Mouse (Mus musculus) megakaryocyte, adult 5-6 weeks (primary cell): ENCODE data around the gene Teddm1a. TPM values are rescaled to one million over a fixed set of nuclear protein-coding genes. Genes with fewer than 3 reads are reported as not detected.
"Not testable (repeated sequence)": the region's sequence is repeated elsewhere in the genome, so short reads cannot be mapped to it uniquely, and the experiment has no call there.

Experiments
- ATAC-seq: 2 replicates; pipeline ENCODE4 v1.8.0; 2016; ENCODE audit warnings: mild to moderate bottlenecking, inconsistent platforms; ENCODE audit not compliant: poor library complexity, severe bottlenecking
- total RNA-seq, 2 experiments: library from RNA; stranded (forward) in 1 of 2; stranded (reverse) in 1 of 2; fragments of 153-499, 151-499 nt in 1 of 2; fragments of 221-1000, 200-1000 nt in 1 of 2; gene quantifications; 2 replicates each; pipeline versions ENCODE4 v1.2.3 to v1.2.4; 2015 to 2017

Gene Teddm1a
- total RNA-seq (2015) (not detected in 2 replicates), total RNA-seq (2017) (not detected in 2 replicates)

DNA sequence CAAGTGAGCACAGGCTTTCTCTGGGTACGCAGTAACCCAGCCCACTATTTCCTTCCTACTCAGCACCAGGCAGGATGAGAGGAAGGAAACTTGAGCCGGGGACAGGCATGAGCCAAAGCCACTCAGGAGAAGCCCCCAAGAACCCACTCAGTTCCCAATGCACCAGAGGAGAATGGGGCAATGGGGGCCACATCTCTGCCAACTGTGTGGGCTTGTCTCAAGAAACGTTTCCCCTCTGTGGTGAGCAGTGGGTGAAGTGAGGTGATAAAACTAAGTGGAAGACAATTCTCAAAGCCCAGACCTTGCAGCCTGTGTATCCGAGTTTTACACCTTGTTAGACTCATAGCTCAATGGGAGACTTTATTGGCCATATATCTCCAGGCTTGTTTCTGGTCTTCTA lies at the start of gene Teddm1a:
Gene Teddm1a, plus strand, starts transcription at position 301 of the 400 bp plus-strand sequence.
- no peak for ATAC-seq

DNA sequence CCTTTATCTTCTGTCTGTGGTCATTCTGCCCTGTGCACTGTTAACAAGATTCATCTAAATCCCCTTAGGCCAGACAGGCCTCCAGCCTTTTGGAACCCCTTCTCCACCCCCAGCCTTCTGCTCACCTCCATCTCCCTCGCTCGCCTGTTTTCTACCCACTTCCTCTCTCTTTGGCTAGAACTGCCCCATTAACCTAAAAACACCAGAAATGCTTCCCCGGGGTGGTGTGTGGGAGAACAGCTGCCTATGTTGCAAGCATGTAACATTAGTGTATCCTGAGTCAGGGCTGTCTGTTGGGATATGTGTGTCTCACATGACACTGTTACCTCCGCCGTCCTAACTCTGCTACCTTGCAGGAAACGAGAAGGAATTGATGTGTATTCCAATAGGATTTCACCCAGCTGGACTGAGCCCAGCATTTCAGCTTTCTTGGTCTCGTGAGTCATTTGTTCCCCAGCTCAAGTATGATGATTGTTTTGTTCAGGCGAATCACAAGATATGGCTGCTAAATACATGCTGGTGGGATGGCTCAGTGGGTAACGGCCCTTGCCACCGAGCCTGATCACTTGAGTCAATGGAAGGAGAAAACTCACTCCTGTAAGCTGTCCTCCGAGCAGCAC lies 49.3 kb upstream of the Teddm1a start:
- 0 out of 2 replicates have a peak, but pooled peaks have one; percentile 33 for ATAC-seq

DNA sequence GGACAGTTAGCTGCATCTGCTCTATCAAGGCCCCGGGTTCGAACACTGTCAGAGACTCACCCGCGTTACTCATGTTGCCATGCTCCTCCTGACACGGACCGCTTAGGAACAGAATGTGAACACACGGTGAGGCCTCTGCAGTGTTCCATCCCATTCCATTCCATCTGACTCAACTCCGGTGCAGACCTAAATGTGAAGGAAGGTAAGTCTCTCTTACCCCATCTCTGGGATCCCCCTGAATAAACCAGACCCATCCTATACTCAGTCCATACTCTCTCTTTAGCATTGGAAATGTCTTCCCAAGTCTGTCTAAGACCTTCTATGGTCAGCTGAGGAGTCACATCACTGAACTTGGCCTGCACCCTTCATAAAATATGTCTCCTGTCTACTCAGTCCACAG lies 47.5 kb upstream of the Teddm1a start, which contains the start of gene Rgsl1:
Gene Rgsl1, minus strand, starts transcription at position 101 of the 400 bp plus-strand sequence.
- no peak for ATAC-seq

DNA sequence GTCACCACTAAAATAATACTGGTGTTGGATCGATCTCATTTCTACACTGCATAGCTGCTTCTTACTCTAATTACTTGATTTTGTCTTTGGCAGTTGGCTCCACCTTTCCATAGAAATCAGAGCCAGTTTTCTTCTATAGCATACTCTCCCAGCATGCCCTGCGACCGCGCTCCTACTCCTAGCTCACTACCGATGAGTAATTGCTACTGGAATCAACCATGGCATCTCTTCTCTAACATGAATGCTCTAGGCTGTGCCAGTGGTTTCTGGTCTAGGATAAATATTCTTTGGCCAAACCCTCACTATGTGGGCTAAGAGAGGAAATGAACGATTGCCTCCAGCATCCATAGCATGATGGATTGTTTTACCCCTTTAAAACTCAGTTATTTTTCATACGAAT lies 45.1 kb upstream of the Teddm1a start:
- ATAC-seq, result no peak

DNA sequence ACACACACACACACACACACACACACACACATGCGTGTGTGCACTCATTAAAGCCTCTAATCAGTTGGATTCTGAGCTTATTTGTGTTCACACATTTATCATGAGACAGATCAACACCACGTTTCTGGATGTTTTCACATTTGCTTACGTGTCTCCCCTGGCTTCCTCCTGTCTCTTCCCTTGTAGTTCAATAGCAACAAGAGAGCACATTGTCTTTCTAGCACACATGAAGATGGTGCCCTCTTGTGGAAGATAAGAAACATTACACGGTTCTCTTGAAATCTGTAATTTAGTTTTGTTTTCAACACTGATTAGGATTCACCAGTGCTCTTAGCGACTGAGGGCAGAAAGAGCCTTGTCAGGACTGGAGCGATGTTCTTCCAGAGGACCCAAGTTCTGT lies 44.7 kb upstream of the Teddm1a start:
- ATAC-seq, result peak; percentile 86

DNA sequence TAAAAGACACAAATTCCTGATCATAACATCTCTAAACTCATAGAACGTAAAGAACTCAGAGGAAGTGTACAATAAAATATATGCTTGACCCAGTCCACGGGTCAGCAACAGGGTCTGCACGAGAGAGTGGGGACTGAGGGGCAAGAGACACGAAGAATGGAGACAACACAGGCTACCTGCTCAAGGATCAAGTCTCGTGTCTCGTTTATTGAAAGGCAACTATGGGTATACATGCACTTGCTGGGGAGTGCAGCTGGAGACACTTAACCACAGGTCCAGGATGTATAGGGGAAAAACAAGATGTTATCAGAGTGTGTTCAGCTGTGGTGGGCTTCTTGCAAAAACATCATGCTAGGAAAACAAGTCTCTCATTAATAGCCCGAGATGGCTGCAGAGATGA lies 38.8 kb upstream of the Teddm1a start:
- not testable (repeated sequence) for ATAC-seq

DNA sequence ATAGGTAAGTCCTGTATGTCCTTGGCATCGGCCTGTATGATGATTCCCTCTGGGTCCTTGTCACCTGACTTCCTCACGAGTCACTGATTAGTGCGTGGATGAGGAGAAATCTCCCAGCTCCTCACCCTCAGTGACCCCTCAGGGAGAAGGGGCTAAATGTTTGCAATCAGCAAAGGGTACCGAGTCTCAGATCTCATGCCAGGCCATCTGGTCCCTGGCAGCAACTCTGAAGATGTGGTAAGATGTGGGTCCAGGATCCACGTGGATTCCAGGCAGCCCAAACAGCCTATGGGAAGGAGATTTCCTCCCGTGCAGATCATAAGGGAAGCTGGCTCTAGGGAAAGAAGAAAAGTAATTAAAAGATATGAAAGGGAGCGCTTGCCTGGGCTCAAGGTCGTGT lies 35.6 kb upstream of the Teddm1a start:
- ATAC-seq, result no peak

DNA sequence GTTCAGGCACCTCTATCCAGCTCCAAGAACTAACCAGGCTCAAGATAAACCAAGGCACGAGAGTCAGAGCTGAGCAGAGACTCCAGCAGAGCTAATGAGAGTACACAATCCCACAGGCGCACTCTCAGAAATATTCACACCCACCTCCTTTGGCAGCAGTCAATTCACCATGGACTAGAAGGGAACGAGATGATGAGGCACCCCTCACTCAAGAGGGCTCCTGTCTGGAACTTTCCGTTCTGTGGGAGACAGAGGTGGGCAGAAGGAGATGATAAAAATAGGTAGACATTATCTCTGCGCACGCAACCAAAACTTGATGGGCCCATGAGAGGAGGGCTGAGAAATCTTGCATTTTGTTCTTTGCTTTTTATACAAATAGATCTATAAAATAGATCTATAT lies 17.5 kb upstream of the Teddm1a start, which contains the start of gene Teddm1b:
Gene Teddm1b, plus strand, starts transcription at position 301 of the 400 bp plus-strand sequence.
- no peak for ATAC-seq

DNA sequence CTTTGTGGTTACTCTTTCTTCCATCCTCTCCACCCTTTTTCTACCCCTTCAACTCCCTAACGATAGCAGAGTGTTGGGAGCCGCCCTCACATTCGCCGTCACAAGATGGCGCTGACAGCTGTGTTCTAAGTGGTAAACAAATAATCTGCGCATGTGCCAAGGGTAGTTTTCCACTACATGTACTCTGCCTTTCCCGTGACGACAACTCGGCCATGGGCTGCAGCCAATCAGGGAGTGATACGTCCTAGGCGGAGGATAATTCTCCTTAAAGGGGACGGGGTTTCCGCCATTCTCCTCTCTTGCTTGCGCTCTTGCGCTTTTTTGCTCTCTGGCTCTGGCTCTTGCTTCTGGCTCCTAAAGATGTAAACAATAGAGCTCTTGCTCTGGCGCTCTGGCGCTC lies 11.2 kb upstream of the Teddm1a start:
- ATAC-seq, result not testable (repeated sequence)

DNA sequence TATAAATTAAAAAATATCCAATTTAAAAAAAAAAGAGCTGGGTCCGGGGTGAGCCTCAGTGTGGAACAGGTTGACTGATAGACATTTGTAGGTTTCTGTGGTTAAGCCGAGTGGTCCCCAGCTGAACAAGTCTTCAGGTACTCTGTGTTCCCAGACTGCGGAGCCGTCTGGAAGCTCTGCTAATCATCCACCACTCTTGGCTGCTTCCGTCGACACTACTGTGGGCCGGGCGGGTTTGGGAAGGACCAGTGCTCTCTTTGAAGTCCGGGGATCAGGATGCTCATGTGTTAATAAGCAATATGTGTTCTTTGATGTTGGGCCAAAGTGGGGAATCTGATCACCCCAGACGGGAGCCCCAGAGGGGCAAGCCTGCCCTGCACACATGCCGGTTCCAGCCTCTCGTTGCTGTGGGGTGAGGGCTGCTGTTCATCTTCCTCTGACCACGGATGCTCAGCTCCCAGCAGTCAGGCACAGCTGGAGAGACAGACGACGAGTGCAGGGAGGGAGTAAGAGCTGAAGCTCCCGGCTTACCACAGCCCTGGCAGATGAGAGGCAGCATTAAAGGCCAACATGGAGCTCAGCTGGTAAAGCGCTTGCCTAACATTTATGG lies 5.4 kb upstream of the Teddm1a start:
- no peak for ATAC-seq

DNA sequence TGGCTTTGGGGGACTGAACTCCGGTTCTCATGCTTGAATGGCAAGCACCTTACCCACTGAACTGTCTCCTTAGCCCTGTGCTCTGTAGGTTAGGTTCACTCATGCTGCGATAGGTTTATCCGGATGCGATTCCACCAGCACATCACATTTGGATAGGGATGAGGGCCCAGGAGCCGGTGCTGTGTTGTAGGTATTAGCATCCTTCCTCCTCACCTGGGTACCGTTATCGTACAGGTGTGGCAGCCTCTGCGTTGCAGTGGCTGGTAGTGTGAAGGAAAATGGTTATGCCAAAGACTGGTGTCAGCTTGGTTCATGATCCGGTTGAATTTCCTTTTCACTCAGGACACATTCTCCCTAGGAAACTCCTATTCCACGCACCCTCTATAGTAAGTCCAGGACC lies 1.4 kb upstream of the Teddm1a start:
- ATAC-seq, result no peak

DNA sequence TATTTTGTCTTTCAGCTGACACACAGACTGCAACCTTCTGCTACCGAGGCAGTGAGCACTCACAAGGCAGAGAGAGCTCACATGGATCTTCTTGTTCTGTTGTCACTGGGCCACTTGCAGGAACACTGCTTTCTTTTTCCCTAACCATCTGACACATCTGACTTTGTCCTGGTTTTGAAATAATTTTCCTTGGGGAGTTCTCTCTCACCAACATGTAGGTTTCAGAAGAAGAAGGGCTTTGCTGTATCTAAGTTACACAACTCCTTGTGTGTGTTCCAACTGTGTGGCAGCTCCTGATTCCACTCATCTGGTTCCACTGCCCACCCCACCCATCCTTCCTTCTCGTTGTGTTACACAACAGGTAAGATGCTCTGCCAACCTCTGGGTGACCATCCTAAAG lies 2.2 kb downstream of the Teddm1a start:
- no peak for ATAC-seq

DNA sequence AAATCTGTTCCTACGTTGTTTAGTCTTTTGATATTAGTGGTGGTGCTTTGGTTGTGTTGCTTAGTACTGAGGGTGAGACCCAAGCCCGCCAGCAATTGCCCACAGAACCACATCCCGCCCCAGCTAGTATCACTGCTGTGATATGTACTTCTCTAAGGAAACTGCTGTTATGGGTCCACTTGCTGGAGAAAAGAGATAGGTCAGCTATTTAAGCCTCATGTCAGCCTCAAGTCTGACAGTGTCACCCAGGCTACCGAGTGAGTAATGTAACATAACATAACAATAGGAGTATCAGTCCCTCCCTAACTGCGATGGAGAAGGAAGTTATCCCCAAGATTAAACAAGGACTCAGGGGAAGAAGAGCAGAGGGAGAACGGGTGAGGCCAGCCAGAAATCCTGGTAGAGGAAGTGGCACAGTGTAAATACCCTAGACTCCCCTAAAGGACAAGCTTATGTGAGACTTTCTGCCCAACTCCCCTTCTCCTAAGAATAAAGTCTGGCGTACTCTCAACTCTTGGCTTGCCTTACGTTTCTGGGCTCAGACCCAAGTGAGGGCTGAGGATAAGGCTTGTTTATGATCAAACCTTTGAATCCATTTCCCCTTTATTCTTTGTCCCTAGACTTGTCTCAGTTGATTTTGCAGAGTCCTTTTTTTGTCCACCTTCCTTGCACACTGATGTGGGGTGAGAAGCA lies 2.8 kb downstream of the Teddm1a start:
- no peak for ATAC-seq

DNA sequence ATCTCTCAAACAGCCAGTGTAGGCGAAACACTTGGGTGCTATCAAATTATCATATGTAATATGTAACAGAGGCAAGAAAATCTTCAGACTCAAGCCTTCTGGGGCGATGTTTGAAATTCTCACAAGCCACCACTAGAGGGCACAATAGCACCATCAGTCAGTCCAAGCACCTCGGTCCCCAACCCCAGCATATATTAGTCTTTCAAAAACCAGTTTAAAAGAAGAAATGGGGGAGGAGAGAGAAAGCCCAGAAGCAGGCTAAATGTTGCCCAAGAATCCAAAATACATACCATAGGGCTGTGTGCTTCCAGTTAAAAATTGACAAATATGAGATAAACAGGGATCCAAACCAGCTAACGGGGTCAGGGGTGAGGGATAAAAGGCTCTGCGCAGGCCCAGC lies 3.4 kb downstream of the Teddm1a start:
- ATAC-seq, result peak; percentile 49

DNA sequence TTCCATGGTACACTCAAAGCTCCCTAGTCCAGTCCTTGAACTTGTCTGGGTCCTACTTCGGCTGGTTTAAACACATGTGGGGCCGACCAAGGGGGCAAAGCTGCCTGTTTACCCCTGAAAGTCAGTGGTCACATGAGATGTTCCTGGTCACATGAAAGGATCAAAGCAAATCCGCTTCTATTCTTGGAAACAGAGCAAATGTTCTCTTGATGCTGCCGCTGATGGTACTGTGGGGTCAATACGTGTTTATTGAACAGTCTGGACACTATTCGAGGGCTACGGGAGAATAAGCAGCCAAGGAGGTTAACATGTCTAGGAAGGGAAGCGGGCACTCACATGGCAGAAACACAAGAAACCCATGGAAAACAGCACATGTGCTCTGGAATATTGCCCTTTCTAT lies 5.7 kb downstream of the Teddm1a start:
- no peak for ATAC-seq

DNA sequence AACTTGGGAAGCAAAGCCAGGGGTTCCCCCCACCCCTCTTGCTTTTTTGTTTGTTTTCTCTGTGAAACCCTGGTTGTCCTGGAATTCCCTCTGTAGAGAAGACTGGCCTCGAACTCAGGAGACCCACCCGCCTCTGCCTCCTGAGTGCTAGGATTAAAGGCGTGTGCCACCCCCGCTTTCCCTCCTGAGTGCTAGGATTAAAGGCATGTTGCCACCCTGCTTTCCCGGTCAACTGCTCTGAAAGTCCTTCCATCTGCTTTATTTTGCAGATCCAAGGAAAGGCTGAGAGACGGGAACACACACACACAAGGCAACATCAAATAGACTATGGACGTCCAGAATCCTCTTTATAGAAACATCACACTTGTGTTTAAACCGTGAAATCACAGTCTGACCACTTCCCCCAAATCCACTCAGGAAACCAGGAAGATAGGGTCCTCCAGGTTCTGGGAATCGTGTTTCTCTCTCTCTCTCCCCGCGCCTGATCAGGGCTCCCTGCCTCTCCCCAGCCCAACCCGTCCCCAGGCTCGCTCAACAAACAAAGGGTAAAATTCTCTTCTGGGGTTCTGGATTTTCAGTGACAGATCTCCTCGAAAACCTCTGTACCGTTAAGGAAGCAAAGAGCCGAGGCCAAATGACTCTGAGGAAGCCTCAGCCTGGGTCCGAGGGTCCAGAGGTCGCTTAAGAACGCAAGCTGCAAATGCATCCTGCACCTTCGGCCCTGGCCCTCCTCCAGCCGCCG lies 7.6 kb downstream of the Teddm1a start:
- ATAC-seq, result no peak

DNA sequence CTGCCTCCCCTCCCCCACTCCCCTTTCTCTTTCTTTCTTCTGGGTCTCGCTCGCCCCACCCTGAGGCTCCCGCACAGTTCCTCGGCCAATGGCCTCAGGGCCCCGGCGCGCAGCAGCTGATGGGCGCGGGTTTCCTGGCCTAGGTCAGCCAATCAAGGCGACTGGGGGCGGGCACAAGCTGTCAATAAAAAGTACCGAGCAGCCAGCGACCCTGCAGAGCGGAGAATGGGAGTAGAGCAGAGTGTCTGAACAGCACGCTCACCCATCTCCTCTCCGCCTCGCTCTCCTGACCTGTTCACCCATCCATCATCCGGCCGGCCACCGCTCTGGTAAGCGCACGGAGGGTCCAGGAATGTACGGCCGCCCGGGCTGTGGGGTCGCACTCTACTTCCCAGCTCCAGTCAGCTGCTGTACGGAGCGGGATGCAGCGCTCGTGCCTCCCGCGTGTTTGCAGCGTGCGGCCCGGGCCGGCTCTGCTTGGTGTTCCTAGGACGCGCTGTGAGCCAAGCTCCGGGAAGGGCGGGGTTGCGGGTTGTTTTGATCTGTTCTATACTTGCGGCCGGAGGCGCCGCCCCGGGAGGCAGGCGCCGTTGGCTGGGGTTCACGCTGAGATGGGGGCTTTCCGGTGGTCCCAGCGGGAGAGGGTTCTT lies 8.3 kb downstream of the Teddm1a start, which contains the start of the genes Glul and Teddm2:
Gene Glul, plus strand, starts transcription at position 214 of the 650 bp plus-strand sequence.
Gene Teddm2, minus strand, starts transcription at position 498 of the 650 bp plus-strand sequence.
- peak; percentile 82 for ATAC-seq

DNA sequence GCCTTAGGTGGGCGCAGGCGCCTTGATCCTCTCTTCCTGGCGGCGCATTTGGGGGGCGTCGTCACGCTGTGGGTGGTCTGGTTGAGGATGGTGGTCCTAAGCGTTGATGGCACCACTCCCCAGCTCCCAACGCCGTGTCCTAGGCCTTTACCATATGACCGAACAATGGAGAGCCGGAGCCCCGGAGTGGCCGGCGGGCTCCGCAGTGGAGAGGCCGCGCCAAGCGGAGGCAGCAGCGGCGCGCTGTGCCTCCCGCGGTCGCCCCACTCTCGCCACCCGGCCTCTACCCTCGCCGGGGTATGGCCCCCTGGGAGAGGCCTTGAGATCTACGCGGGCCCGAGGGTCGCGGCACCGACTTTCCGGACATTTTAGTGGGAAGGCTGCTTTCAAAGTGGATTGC lies 8.8 kb downstream of the Teddm1a start:
- peak; percentile 23 for ATAC-seq

DNA sequence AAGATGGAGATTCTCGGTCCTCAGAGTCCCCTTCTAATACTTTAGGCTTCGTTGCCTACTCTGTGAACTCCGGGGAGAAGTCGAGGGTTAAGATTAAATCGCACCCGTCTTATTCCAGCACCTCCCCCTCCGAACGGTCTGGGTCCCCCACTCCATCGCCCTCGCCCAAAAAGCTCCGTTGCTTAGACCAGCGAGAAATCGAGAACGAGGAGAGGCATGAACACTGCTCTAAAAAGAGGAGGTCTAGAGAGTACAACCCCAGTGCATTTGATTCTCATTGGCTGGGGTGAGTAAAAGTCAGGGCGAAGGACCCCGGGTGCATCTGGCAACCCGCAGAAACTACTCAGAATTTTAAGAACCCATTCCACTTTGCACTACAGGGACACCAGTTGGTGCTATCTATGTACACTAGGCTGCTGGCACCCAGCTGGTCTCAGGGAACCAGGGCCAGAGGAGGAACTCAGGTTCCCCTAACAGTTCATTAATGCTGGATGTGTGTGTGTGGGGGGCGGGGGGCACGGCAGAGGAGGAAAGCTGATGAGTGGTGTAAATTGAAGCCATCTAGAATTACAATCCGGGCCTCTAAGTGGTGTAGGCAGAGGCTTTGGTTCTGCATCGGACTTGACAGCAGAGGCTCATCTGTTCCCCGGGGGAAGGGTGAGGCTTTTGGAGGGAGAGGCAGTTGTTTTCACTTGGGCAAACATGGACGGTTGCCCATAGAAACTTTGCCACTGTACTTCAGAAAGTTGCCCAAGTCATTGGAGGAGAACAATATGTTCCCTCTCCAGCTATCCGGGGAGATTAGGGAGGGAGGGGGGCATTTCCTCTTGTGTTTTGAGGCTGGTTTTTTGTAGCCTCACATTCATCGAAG lies 9.6 kb downstream of the Teddm1a start:
- ATAC-seq, result peak; percentile 2; the same call in 1 of the 2 replicates

DNA sequence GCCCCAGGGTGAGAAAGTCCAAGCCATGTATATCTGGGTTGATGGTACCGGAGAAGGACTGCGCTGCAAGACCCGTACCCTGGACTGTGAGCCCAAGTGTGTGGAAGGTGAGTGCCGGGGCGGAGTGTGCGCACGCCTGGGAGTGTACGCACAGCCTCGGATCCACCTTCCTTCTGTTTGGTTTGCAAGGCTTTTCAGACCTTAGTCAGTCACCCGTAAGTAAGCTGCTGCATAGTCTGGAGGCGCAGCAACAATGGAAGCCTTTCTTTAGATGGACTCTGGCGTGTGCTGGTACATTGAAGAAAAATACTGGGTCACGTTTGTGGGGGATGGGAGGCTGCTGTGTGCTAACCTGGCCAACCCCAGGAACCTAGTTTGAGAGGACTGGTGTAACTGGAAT lies 11.5 kb downstream of the Teddm1a start:
- ATAC-seq, result no peak
